Mouse (Mus musculus) urinary bladder, postnatal 10 days (tissue): ENCODE data around the gene Gtf3a.

ENCODE experiments used
- DNase-seq: peaks from one replicate; pipeline ENCODE4 v3.0.0; 2022; ENCODE audit warnings: low spot score

Gene Gtf3a

DNA sequence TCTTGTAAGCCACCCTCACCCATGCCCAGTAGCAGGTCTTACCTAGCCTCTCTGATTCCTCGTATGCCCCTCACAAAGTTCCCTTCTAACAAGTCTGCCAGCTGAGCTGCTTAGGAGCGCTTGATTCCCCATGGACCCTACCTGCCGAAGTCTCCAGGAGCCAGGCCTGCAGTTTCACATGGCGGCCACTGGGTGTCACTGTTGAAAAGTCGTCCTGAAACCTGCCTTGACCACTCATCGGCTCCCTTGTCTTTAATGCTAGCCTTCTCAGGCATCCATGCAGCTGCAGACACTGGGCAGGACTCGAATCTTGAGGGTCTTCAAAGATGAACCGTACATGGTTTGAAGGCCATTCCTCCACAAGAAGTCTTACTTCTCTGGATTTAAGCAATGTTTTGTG, 34.8 kb downstream of the Gtf3a start:
- no peak for DNase-seq

DNA sequence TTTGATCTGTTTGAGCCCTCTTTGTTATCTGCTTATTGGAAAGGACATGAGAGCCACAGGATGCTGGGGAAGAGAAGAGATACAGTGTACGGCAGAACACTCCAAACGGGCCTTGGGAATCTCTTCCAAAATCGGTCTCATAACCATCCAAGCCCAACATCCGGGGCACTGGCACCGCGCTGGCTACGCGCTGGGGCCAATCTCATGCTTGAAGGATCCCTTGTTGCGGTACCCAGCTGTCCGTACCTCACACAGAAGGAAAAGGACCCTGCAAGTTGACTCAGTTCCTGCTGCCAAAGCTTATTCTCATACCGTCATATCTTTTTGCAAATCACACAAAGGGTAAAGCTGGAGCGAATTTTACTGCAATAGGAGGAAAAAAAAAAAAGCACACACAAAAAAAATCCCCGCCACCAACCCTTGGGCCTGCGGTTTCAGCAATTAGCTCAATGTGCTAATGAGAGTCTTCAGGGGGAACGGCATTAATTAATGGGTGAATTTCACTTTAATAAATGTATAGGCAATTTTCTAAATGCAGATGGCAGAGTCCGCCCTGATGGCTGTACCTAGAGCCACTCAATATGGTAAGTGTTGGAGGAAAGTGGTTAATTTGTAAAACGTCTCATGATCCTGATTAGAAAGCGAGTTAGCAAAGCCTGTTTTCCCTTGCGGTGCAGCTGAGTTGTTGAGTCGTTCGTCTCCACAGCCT, 37.4 kb downstream of the Gtf3a start:
- no peak for DNase-seq

DNA sequence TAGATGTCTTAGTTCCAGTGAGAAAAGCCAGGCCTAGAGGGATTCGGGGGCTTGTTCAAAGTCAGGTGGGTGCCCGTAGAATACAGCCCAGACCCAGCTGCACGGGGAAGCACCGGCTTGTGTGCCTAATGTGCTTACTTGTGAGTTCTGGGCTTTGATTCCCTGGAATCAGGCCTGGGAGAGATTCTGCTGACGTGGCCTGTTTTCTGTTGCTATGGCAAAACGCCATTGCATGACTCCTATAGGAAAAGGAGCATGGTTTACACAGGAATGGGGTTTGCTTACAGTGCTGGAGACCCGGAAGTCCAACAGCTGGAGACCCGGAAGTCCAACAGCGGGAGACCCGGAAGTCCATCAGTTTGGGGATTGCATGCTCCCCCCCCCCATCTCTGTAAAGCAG, 39.1 kb downstream of the Gtf3a start:
- no peak for DNase-seq

DNA sequence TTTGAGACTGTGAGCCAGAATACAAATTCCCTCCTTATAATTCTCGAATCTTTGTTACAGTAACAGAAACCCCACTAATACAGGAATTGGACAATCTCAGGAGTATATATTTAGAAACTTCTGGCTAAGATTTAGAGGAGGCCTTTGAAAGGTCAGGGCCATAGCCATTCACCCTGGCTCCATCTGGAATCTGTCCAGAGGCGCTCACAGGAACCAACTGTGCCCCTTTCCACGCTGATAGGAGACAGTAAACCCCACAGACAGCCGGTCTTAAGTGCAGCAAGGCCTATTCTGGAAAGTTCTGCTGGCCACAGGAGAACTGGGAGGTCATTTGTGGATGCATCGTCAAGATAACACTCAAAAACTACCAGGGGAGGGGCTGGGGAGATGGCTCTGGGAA, 40.6 kb downstream of the Gtf3a start:
- no peak for DNase-seq

DNA sequence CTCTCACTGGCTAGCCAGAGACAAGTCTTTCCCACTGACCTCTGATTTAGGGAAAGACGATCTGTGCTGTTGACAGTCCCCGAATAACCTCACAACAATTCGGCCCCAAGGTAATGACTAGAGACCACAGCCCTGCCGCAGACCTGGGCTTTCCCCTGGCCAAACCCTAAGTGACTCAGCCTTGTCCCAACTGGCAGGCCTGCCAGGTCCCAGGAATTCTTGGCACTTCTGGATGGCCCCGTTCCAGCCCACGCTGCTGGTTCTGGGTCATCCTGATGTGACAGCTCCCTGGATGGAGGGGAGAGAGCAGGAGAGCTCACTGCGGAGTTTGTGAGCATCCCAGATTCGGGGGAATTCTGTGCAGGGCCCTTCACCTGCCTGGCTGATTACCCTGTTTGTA, 45.1 kb downstream of the Gtf3a start:
- no peak for DNase-seq

DNA sequence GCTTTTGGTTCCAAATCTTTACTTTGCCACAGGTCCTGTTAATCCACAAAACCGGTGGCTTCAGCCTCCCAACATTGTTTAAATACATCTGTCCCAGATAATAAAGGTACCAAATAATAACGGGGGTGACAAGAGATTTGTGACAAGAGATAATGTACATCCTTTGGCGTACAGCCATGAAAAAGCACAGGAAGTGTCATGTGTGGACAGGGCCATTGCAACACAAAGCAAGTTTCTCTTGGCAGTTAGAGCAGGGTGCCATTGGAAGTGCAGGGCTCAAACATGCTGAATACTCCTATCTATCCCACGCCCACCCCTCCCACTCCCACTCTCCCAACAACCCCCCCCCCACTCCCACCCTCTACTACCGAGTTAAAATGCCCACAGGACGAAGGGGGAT, 46.5 kb downstream of the Gtf3a start:
- DNase-seq, result no peak

DNA sequence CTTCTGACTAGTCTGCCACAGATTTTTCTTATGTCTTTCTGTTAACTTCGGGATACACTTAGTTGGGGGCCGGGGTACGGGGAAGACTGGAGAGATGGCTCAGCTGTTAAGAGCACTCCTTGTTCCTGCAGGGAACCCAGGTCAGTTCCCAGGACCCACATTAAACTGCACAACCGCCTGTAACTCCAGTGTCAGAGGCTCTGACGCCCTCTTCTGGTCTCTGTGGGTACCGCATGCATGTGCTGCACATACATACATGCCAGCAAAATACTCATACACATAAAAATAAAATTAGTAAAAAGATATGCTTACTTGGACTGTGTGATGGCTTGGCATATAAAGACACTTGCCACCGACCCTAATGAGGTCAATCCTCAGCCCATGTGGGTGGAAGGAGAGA, 48.4 kb downstream of the Gtf3a start:
- no peak for DNase-seq

DNA sequence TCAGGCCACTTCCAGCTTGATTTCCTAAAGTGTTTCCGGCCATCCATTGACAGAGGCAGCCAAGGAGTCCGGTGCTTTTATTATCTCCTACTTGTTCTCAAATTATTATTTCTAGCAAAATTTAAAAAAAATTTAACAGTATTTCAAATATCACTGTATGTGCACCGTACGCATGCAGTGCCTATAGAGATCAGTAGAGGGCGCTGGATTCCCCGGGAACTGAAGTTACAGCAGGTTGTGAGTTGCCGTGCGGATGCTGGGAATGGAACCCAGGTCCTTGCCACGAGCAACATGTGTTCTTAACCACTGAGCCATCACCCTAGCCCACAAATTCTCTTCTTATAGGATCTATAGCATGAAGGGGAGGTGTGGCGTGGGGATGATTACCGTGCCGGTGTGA, 50.3 kb downstream of the Gtf3a start:
- no peak for DNase-seq

DNA sequence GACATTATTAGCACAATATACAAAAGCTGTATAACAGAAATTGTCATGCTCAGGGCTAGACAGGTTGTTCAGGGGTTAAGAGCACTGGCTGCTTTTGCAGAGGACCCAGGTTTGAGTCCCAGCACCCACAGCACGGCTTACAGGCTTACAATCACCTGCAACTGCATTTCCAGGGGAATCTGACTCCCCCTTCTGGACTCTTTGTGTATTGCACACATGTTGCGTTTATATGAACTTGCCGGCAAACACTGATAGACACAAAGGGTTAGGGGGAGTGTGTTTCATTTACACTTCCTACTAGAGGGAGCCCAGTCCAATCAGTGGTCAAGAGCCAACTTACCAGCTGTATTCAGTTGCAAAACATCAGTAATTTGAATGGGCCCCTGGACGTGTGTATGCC, 52.9 kb downstream of the Gtf3a start:
- DNase-seq, result no peak

DNA sequence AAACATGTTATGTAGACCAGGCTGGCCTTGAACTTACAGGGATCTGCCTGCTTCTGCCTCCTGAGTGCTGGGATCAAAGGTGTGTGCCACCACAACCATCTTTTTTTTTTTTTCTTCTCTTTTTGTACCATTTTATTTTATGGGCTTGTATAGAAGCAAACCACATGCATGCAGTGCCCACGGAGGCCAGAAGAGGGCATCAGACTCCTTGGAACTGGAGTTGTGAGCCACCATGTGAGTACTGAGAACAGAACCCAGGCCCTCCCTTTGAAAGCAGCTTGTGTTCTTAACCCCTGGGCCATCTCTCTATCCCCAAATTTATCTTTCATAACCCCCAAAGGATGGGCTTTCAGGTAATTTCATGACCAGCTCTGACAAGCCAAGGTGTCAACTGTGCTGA, 54.8 kb downstream of the Gtf3a start:
- no peak for DNase-seq
